Mouse (Mus musculus) testis, adult 2 months (tissue): ENCODE data around the gene Tekt1.

Source experiments
- CTCF ChIP-seq: fragments of 200-500 bp; IDR thresholded peaks from 2 replicates; pipeline ENCODE4 v1.5.1; 2012; ENCODE audit warnings: low read depth, mild to moderate bottlenecking, inconsistent platforms, low read length, moderate library complexity; ENCODE audit not compliant: control insufficient read depth, insufficient read depth, insufficient replicate concordance
- POLR2A ChIP-seq: fragments of 200-500 bp; IDR thresholded peaks from 2 replicates; pipeline ENCODE4 v1.6.1; 2012; ENCODE audit warnings: low read depth, mild to moderate bottlenecking, inconsistent platforms, low read length, moderate library complexity; ENCODE audit not compliant: control insufficient read depth

DNA sequence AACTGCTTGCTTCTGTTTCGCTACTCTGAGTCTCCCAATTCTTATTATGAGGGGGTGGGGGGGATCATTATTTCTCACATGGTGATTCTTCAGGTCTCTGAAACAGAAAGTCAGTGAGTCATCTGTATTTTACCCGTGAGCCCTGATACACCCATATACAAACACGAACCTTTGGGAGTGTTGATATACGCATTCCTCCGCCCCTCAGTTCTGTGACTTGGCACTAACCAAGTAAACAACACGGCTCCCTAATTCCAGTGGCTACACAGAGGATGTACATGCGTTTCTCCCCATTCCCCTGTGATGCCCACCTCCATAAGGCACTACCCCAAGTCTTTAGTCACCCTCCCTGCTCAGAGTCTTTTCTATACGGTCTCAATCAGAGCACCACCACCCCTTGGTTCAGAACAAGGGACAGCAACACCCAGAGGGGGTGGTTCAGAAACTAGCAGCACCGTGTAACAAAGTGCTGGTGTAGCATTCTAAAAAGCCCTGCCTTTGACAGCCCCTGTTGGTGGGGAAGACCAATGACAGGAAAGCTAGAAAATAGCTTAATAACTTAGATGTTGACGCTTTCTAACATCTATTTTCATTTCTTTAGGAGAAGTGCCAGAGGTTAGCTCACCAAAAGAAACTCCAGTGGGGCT lies 50.8 kb downstream of the Tekt1 start:
- TF ChIP-seq CTCF (no peak), POLR2A (no peak)
